Mouse (Mus musculus): ENCODE data around the gene Zfp593.

Gene Zfp593

GRCm38 (mm10) chr4:134227194-134227593 is 18.2 kb downstream of the Zfp593 start, which contains the start of gene Catsper4:
Catsper4 (minus strand) TSS chr4:134227383.
- DNase-seq (ENCODE audit: low spot score), result no peak

DNA sequence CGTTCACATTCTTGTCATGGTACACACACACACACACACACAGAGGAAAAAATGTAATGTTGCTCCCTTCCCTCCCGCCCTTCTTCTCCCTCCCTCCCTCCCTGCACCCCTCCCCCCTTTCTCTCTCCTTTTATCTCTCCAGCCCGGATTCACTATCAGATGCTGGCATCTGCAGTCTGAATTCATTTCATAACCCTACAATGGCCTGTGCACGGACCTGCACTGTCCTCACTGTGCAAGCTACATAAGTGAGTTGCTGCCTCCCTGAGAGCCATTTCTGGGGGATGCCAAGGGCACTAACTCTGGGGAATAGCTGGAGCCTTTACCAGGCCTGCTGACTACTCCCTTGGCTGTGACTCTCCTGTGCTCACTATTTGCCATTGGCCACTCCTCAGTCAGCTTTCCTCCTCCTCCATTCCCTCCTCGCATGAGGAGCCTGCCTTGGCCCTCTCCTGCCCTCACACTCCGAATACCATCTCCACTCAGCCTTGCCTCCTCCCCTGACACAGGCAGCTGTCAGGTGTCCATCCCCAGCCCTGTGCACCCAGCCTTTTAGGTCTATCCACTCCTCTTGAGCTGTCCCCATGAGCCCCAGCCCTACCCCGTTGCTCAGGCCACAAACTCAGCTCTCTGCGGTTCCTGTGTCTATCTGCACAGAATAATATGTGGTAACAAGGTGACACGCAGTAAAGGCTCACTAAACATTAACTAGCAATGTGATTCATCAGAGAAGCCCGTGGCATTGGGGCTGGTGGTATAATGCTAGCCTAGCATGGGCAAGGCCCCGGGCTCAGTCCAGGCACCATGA is 22.4 kb downstream of the Zfp593 start:
- DNase-seq (ENCODE audit: low spot score), result no peak

DNA sequence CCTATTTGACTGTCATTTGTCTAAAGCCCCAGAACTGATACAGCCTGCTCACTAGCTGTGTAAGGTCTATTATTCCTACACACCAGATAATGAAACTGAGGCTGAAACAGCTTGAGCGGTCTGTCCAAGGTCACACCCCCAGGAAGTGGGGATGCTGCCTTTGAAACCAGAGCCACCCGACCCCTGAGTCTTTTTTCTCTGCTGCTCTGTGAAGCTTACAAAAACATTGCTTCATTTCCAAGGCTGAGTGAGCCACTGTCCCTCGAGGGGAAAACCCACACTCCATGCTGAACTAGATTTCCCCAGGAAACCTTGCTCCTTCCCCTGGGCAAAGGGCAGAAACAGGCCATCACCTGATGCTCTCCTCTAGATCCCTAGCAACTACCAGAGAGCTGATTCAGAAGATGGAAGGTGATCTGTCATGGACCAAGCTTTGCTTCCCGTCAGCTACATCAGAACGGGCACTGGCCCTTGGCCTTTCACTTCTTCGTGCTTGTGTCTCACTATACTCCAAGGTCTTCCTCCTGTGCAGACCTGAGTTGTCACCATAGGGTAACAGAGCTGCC is 38.8 kb downstream of the Zfp593 start:
- no peak for DNase-seq (ENCODE audit: low spot score)

- DNase-seq (ENCODE audit: low spot score), result no peak
These were observed 42.0 kb downstream of the Zfp593 start for GRCm38 (mm10) chr4:134203340-134203896.

- no peak for DNase-seq (ENCODE audit: low spot score)
These were observed 42.5 kb downstream of the Zfp593 start, which contains the start of gene Gm7534 for GRCm38 (mm10) chr4:134202904-134203303. Gm7534 (minus strand) TSS chr4:134203004.

DNA sequence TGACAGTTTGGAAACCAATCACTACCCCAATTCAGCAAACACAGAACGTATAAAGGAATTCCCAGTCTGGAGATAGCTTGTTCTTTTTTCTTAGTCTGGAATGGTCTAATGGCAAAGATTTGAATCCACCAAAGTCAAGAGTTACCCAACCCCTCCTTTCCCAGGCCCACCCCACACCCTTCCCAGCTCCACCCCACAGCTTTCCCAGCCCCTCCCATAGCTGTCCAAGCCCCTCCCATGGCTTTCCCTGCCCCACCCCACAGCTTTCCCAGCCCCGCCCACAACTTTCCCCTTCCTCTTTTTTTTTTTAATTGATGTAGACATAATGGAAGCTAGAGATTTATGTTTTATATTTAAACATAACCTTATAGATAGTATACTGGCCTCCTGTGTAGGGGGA is 46.0 kb downstream of the Zfp593 start:
- no peak for DNase-seq (ENCODE audit: low spot score)
